Mouse (Mus musculus): ENCODE data around the gene Ovol3.

DNA sequence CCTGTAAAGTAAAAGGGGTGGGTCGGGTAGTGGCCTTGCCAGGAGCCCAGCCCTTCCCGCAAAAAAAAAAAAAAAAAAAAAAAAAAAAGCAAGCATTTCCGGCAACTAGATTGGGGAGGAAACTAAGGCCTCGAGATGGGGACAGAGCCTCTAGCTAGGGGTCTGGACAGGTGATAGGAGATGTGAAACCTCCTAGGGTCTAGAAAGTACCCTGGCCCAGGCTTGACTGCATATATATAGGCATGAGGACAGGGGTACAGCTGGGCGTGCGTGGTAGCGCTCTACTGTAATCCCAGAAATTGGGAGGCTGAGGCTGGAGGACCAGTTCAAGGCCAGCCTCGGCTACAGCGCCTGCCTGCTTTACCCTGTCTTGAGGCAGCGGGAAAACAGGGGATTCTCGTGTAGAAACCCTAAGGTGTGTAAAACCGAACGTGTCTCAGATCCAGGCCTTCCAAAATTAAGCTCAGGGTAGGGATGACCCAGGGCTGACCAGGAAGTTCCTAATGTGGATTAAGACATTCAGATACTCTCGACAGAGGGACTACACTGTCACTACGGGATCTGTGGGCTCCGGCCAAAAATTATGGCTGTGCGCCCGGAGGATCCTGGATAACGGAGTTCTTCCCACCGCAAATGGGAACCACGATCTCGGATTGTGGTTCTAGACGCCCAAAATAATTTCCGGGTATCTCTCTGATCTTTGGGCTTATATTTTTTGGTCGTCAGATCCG lies 41.3 kb downstream of the Ovol3 start:
- TF ChIP-seq CTCF (IDR thresholded peaks at IDR 0.05; ENCODE audit: low read depth) (no peak), EP300 (IDR thresholded peaks at IDR 0.05; ENCODE audit: low read depth) (no peak)

Measured in liver, postnatal 0 days (tissue).